Mouse (Mus musculus): ENCODE measurements at regions not wholly inside any gene's neighbourhood (a gene's known extent, or its start where the extent isn't known, plus 50 kb on each side); places are given as distances from the start of the nearest gene placed in this dataset.

DNA sequence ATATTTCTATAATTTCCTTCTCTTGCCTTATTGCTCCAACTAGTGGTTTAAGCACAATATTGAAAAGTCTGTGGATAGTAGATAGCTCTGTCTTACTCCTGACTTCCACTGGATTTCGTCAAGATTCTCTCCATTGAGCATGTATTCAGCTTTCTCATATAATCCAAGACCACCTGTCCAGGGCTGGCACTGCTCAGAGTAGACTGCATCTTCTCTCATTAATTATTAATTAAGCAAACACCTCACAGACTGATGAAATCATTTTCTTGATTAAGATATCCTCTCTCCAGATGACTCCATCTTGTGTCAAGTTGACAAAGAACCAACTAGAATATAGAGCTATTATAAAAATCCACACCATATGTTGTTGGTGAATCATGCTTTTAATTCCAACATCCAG, 310.5 kb upstream of the Tle1 start:
- no peak for DNase-seq (ENCODE audit: inconsistent age in 2 of 2, low spot score in 1 of 2)

DNA sequence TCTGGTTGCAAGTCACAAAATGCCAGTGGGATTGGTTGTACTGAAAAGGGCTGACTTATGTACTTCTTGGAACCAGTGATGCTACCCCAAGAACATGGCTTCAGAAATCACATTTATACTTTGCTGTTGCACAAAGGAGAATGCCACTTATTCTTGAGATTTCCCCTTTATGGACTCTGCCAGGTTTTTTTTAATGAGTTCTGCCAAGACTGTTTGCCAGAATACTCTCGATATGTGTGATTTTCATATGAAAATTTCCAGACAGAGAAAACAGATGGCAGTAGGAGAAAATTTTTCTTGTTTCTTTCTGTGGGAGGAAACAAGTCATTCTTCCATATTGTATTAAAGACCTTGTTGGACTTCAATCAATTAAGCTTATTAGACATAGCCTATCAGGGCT, 281.0 kb upstream of the Tle1 start:
- no peak for DNase-seq (ENCODE audit: inconsistent age in 2 of 2, low spot score in 1 of 2)

DNA sequence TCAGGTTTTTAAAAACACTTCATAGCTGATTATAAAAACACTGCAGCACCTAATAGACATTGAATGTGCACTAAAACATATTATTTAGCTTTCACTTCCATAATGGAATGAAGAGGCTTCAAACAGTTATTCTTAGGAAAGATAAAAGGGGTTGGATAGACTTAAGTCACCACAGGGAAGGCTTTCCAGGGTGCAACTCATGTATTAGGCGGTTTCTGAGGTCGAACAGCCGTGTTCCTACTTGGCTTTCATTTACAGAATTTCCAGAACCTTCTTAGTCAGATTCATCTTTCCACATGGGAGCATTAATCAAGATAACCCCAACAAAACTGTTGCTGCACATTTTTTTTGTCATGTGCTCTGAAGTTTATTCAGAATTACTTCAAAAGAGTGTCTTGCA, 279.8 kb upstream of the Tle1 start:
- no peak for DNase-seq (ENCODE audit: inconsistent age in 2 of 2, low spot score in 1 of 2)

DNA sequence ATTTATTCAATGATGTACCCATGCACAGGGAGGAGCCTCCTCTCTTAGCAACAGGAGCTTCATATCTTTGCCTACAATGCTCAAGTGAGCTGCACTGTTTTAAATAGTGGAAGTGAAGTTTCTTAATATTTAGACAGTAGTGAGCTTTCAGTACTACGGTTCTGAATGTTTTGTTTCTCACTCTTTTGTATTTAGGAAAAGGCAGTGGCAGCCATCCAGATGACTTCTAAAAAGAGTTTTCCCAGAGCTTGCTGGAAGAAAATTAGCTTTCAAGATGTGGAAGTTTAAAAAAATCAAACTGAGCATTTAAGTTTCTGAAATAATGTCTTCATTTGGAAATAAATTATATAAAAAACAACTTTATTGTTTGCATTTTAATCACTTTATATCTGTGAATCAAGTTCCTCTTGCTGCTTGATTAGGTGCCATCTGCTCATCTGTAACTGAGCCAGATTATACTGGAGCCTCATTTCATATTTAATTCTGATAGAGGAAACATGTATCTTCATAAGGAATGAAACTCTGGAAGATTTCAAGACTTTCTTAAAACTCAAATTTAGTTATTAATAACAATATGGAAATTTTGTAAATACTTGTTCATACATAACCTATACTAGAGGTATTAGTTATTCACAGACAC, 268.6 kb upstream of the Tle1 start:
- no peak for DNase-seq (ENCODE audit: inconsistent age in 2 of 2, low spot score in 1 of 2)

DNA sequence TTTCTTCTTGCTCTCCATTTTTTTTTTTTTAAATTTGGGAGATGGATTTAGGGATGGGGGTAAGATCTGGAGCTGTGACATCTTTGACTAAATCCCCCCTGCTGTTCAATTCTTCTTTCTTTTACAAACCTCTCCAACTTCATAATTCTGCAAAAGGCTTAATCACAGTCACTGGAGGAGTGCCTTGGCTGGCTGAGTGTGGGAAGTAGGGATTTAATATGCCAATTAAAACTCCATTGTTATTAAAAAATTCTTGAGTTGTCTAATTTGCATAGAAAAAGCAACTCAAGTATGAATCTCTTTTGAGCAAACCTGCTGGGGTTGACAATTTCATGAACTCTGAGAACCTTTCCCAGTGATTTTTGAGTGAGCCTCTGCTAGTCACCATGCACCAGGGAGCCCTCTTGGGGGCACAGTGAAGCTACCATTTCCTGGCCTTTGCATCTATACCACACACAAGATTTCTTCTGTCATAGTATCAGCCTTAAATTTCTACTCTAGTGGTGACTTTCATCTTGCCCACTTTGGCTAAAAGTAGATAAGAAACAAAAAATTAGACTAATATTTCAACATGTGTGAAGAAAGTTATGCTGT, 243.6 kb upstream of the Tle1 start:
- no peak for DNase-seq (ENCODE audit: inconsistent age in 2 of 2, low spot score in 1 of 2)

DNA sequence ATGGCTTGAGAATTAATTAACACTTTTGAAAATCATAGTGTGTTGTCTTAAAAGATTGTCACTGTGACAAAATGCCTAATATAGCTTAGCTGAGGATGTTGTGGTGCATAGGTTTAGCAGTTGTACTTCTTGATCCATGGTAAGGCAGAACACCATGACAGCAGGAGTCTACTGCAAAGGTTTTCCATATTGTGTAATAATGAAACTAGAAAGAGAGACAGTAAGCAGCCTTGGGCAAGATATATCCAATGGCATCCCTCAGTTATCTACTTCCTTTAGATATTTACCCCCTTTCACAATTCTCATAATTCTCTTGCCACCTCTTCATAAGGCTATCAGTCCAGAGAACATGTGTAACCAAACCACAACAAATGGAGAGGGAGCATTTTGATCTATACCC, 236.6 kb upstream of the Tle1 start:
- no peak for DNase-seq (ENCODE audit: inconsistent age in 2 of 2, low spot score in 1 of 2)

DNA sequence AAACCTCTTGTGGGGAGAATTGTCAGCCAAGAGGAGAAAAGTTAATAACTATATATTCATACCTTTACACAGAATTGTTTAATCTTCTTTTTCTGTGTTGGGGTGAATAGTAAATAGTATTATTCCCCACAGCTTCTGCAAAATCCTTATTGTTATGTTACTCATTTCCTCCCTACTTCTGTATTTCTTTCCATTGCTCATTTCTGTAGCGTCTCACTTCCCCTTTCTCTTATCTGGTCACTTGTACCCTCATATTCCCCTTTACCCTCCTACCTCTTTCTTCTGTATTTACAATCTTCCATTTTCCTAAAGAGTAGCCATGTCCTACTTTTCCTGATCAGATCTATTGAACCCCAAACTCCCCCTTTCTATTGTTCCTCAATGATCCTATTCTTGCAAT, 224.6 kb upstream of the Tle1 start:
- DNase-seq (ENCODE audit: inconsistent age in 2 of 2, low spot score in 1 of 2) = no peak

DNA sequence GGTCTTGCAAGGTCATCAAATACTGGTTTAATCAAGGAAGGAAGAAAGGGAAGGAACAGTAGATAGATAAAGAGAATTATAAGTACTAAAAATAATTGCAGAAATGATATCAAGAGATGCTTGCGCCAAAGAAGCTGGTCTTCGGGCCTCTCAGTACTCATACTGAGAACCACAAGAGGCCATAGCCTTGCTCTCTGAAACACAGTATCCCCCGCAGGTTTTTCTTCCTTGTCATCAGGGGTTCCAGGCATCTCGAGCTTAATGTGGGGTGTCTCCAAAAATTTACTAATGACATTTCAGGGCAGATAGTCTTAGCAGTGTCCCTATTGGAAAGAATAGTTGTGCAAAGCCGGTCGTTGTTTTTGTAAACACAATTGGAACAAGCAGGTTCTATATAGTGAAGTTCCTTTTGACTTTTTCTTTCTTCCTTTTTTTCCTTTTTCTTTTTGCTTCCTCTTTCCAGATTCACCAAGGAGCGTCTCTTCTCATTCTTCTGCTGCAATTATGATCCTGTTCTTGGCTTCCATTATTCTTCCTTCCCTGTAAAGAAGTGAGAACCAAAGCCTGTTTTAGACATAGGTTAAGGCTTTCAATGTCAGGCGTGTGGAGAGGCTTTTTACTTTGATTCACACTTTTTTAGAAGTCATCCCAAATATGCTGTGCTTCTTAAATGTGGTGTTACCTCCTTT, 211.5 kb upstream of the Tle1 start:
- no peak for DNase-seq (ENCODE audit: inconsistent age in 2 of 2, low spot score in 1 of 2)

DNA sequence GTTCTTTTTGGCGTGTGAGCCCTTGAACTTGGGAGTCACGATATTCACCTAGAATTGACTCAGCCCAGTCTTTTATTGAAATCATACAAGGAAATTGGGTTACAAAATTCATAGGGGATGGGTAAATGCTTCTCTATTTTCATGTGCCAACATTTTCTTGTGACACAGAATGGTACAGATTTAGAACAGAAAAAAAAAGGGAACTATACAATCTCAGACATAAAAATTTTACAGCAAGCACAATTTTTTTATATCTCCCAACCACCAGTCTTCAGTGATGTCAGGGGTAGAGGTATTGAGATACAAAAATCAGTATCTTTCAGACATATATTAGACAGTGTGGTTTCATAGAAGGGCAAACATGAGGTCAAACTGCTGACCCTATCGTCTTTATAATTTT, 210.6 kb upstream of the Tle1 start:
- DNase-seq (ENCODE audit: inconsistent age in 2 of 2, low spot score in 1 of 2) = no peak

DNA sequence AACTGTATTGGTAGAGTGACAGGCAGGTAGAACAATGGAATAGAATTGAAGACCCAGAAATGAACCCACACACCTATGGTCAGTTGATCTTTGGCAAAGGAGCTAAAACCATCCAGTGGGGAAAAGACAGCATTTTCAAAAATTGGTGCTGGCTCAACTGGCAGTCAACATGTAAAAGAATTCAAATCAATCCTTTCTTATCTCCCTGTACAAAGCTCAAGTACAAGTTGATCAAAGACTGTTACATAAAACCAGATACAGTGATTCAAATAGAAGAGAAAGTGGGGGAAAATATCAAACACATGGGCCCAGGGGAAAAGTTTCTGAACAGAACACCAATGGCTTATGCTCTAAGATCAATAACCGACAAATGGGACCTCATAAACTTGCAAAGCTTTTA, 200.0 kb upstream of the Tle1 start:
- DNase-seq (ENCODE audit: inconsistent age in 2 of 2, low spot score in 1 of 2) = no peak

DNA sequence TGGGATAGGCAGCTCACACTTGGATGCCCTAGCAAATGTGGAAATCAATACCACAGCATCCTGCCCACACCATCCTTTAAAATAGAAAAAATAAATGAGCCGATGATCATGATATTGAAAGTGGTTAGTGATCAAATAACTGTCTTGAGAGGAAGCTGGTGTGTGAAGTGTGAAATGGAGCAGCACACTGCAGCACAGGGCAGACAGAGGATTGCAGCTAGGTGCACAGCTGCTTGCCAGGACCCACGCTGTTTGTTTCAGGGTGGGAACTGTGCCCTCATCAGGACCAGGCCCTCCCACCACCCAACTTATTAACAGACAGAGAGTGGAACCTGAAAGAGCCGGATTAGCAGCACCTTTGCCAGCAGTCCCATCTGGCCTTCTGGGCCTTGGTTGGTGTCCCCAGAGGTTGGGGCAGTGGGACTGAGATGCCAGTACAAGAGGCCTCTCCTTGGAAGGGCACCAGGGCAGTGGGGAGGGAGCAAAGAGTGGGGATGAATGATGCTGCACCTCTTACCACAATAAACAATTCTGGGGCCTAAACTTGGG, 191.2 kb upstream of the Tle1 start:
- DNase-seq (ENCODE audit: inconsistent age in 2 of 2, low spot score in 1 of 2) = no peak

DNA sequence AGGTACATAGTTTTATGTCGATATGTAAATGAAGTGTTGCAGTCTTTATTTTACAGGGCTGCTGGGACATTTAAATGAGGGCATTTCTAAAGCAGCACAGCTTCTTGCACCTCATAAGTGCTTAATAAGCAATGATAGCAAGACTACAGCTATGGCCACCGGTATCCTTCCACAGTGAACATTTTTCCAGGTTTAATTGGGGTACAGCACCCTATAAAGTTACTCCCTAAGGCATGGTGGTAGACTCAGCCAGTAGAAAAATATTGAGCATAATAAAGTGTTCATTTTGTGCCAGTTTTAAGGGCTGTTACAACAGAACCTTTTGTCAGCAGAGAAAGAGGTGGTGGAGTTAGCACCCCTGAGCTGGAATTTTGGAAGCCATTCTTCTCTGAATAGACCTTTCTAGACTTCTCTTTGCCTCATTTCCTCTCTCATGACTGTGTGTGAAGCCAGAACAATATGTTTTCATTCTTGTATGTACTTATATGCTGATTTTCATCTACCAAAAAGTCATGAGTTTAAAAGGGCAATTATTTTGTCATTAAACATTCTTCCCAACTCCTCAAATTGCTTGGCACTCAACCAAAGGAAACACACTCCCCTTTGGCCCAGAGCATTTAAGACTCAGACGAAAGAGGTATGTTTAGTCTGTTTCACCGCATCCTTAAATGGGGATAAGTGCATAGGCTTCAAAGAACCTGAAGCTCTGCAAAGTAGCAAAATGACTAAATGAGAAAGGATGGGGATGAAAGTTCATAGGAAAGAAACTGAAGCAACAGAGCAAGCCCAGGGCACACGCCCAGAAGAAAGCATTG, 189.3 kb upstream of the Tle1 start:
- DNase-seq (ENCODE audit: inconsistent age in 2 of 2, low spot score in 1 of 2) = no peak

DNA sequence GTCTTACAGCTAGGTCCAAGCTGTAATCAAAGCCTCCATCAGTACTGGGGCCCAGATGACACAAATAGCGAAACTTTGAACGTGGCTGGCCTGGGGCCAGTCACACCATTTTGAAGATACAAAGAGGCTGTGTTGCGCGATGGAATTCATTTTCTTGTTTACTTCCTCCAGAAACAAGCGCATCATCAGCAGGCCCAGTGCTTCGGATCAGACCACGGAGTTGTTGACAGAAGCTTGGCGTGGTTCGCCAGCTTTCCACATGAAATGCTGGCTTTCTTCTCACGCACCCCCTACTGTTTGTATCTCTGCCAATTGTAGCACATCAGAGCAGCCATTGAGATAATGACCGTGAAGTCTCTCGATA, 184.2 kb upstream of the Tle1 start:
- no peak for DNase-seq (ENCODE audit: inconsistent age in 2 of 2, low spot score in 1 of 2)

DNA sequence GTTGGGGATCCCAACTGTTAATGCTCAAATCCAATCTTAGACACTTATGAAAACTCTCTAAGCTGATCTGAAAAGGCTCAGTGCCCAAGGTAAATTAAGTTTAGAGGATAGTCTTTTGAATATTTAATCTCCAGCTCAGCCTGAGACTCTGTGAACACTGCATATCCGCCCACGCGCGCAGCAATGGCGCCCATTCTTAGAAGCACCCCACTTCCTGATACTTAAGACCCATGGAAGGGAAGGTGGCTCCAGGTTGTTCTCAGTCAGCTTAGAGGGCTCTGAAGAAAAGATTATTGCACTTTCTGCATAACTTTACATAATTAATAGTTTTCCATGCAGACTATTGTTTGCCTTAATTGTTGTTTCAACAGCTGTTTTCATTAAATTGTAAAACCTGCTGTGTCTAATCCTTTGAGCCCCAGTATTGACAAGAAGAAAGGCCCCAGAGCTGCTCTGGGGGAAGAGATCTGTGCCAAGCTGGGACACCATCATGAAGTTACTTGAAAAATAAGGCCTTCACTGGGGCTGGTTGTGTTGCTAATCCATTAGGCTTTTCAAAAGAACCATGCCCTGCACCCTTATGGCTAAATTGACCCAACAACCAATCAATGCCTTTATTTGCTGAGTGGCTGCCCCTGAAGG, 183.7 kb upstream of the Tle1 start:
- DNase-seq (ENCODE audit: inconsistent age in 2 of 2, low spot score in 1 of 2) = no peak

DNA sequence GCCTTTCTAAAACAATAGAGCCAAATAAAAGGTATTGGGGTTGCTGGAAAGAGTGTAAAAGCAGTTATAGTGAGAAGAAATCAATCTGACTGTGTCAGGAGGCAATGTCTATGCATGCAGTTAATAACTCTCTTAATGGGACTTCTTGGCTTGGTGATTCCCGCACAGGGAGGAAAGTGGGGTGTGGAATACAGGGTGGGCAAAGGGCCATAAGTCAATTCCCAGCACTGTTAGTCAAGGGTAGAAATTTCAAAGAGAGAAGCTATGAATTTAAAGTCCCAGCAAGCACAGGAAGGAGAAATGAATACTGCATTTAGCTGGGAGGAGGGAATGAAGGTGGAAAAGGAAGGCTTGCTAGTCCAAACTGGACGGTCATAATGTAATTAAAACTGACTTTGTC, 183.0 kb upstream of the Tle1 start:
- DNase-seq (ENCODE audit: inconsistent age in 2 of 2, low spot score in 1 of 2) = no peak

DNA sequence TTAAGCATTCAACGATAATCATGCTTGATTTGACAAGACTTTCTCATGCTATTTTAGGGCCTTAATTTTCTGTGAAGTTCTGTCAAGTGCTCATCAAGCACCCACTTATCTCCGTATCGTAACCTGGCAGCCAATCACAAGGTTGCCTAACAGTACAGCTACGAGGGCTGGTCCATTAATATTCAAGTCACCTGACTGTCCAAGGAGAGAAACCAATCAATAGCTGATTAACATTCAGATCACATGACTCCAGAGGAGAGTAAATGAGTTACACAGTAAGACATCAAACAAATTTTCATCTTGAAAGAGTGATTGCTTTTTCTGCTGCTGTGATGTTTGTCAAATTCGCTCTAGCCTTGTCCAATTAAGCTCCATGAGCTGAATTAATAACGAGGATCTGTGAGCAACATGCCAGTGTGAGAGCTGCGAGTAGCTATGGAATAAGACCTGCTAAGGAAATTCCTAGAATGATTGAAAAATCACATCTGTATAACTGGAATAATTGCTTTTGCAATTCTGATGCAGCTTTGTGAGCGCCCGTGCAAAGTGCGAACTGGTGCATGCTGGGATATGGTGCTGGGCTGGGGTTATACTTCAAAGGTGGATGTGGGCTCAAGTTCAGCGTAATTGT, 181.9 kb upstream of the Tle1 start:
- no peak for DNase-seq (ENCODE audit: inconsistent age in 2 of 2, low spot score in 1 of 2)

DNA sequence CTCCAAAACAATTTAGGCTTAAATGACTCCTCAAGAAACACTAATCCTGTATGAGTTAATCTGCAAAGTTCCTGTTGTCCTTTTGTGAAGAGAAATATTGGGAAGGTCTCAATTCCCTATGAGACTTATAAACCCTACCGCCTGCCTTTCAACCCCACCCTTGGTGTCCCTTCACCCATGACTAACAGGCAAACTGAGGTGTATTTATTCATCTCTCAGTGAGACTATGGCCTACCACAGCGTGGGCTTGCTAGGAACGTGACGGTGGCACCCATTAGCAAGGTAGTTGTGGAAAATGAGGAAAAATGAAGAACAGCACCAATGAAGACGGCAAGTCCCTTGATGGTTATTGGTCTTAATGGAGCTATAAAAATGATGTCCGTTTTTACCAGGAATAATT, 181.0 kb upstream of the Tle1 start:
- DNase-seq (ENCODE audit: inconsistent age in 2 of 2, low spot score in 1 of 2) = no peak

DNA sequence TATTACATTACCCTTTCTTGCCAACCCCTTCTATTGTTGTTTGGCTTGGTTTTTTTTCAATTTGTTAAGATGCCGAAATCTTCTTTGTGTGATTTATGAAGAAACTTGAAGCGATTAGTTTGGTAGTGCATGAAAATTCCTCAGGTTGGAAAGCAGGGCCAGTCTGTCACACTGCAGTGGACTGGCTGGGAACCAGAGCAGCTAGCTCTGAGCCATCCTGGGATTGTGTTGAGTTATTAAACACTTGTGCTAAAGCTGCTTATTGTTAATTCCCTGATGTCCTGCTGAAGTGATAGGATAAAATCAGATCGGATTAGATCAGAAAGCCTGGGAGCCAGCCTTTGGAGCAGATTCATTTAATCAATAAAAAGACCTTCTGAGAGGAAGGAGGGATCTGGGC, 180.4 kb upstream of the Tle1 start:
- DNase-seq (ENCODE audit: inconsistent age in 2 of 2, low spot score in 1 of 2) = no peak

DNA sequence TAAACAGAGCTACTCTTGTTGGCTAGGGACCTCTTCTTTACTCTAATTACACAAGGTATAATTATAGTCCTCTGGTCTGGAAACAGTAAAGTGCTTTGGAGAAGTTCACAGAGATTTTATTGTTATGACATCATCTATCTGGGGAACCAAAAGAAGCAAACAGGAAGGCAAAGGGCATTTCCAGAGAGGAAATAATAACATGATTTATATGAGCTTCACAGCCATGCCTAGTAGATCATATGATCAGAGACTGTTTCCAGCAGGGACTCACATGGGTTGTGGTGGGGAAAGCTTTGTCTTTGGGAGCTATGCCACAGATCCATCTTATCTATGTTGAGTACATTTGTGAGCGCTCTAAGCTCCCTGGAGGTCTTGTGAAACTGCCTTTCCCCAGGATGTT, 178.8 kb upstream of the Tle1 start:
- DNase-seq (ENCODE audit: inconsistent age in 2 of 2, low spot score in 1 of 2) = peak in 1 of 2 experiments; percentile 36

DNA sequence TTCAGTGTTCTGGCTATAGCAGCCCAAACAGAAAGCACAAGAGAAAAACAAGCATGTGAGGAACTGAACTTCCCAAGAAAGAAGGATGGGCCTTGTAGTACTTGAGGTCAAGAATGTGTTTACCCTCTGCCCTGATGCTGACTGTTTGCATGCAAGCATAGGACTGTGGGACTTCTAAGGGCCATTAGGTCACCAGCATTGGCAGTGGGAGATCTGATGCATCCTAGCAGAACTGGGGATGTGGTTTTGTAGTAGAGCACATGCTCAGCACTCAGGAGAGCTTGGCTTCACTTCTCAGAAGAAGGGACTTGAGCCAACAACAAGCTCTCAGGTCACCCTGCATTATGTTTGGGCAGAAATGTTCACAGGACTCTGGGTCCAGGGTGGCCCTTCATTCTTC, 178.3 kb upstream of the Tle1 start:
- DNase-seq (ENCODE audit: inconsistent age in 2 of 2, low spot score in 1 of 2) = peak; percentile 22 to 40

DNA sequence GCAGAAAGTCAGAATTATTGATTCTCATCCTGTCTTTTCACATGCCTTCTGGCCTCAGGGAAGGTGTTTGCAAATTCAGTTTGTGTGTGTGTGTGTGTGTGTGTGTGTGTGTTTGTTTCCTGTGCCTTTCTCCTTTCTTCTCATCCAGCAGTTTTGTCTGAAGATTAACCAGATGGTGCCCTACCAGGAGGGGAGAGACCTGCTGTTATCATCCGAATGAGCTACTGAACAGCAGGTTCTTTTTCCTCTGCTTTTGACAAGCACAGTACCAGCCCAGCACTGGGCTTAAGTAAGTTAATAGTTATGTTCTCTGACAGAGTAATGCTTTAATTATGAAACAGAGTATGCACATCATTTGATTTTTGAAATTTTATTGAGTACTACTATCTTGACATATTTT, 176.8 kb upstream of the Tle1 start:
- no peak for DNase-seq (ENCODE audit: inconsistent age in 2 of 2, low spot score in 1 of 2)
